Mouse (Mus musculus) G1E (cell line): Measurements from ENCODE around the gene Lrp11. TPM values are rescaled to one million over a fixed set of nuclear protein-coding genes. Genes with fewer than 3 reads are reported as not detected.

ENCODE experiments used
- ATAC-seq: 2 replicates; pipeline ENCODE4 v1.8.0; 2016; ENCODE audit warnings: mild to moderate bottlenecking; ENCODE audit not compliant: insufficient number of reproducible peaks, poor library complexity, low FRiP score, severe bottlenecking; ENCODE audit errors: extremely low read depth
- DNase-seq: peaks from one replicate; pipeline ENCODE4 v3.0.0; 2012; ENCODE audit warnings: low spot score
- H3K27me3 ChIP-seq: 2 replicates; pipeline ENCODE4 v1.6.1; 2012; ENCODE audit warnings: mild to moderate bottlenecking, low read length, inconsistent platforms; ENCODE audit not compliant: insufficient read depth
- H3K36me3 ChIP-seq: replicated peaks from 2 replicates; pipeline ENCODE3; 2012; ENCODE audit warnings: mild to moderate bottlenecking, inconsistent platforms
- H3K4me1 ChIP-seq: 2 replicates; pipeline ENCODE4 v1.6.1; 2012; ENCODE audit warnings: low read depth, low read length, inconsistent platforms, mixed read lengths; ENCODE audit not compliant: insufficient read depth
- H3K4me3 ChIP-seq: 2 replicates; pipeline ENCODE4 v1.5.1; 2012; ENCODE audit warnings: low read depth, mild to moderate bottlenecking, inconsistent platforms, low read length, moderate library complexity, mixed read lengths
- H3K9me3 ChIP-seq: replicated peaks from 2 replicates; pipeline ENCODE4 v1.6.1; 2012; ENCODE audit warnings: inconsistent platforms
- CTCF ChIP-seq: IDR thresholded peaks from 2 replicates; pipeline ENCODE4 v1.5.1; 2012; ENCODE audit warnings: low read depth, low read length, inconsistent platforms, mixed read lengths
- GATA1 ChIP-seq: IDR thresholded peaks from 2 replicates; pipeline ENCODE4 v1.6.1; 2012; ENCODE audit warnings: borderline replicate concordance, low read length, inconsistent platforms, mixed read lengths
- GATA2 ChIP-seq: IDR thresholded peaks from 2 replicates; pipeline ENCODE4 v1.6.1; 2012; ENCODE audit warnings: low read depth, low read length, inconsistent platforms, borderline replicate concordance
- POLR2AphosphoS5 ChIP-seq: IDR thresholded peaks from 2 replicates; pipeline ENCODE4 v1.6.1; 2012; ENCODE audit warnings: low read depth, low read length, inconsistent platforms; ENCODE audit not compliant: insufficient replicate concordance
- TAL1 ChIP-seq: conservative IDR thresholded peaks from 2 replicates; pipeline ENCODE4 v1.6.1; 2012; ENCODE audit warnings: low read depth, low read length, inconsistent platforms, mixed read lengths
- polyA plus RNA-seq: library from polyadenylated mRNA; stranded (reverse); fragments of >175 nt; gene quantifications from 2 replicates; pipeline ENCODE4 v1.2.3, GENCODE M21; 2012
- total RNA-seq, 2 experiments: library from RNA; stranded (forward) in 1 of 2; stranded (reverse) in 1 of 2; fragments of 200-1000 nt in 1 of 2; fragments of >200 nt in 1 of 2; fragmentation: Nextera tagmentation in 1 of 2; gene quantifications; 2 replicates each; pipeline ENCODE4 v1.2.3; 2014 to 2017

The Lrp11 gene
- total and polyA plus RNA-seq, 3 experiments, result 0.21 to 0.22 TPM; not detected in 1

GRCm38 (mm10) chr10:7590234-7590689, 662 bp downstream of the Lrp11 start:
- peak overlapping the region; percentile 70 for H3K4me3 ChIP-seq
- peaks cover 17% of the 10 kb centered on the region for H3K4me1 ChIP-seq
- DNase-seq (no peak), ATAC-seq (no peak)
- H3K27me3 ChIP-seq, result peaks cover 20% of the 10 kb centered on the region
- no peaks in the 10 kb centered on the region for H3K36me3 ChIP-seq
- H3K9me3 ChIP-seq, result peaks cover 8% of the 10 kb centered on the region
- TF ChIP-seq CTCF (no peak), TAL1 (no peak), GATA2 (no peak)

DNA sequence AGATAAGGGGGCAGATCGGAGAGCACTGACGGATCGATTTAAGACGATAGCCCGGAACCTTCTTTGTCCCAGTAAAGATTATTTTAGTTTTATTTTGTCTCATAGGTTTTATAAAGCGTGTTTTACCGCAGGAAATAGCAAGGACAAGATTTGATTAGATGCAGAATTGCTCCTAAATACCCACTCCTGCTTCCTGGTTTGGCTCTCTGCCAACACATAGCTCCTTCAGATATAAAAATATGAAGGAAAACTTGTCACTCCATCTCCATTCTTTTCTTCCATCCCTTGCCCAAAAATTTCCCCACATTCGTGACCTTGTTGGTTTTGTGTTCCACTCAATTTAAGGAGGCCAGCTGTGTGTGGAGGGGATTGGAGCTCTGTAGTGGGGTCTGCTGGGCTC, 1.2 kb downstream of the Lrp11 start:
- peaks cover 19% of the 10 kb centered on the region for H3K27me3 ChIP-seq
- TF ChIP-seq CTCF (no peak), POLR2AphosphoS5 (no peak), GATA1 (no peak), GATA2 (no peak), TAL1 (no peak)
- H3K9me3 ChIP-seq, result peaks cover 8% of the 10 kb centered on the region
- no peak for ATAC-seq
- no peak overlapping the region for H3K4me3 ChIP-seq
- DNase-seq, result no peak
- H3K36me3 ChIP-seq, result no peaks in the 10 kb centered on the region
- H3K4me1 ChIP-seq, result peaks cover 17% of the 10 kb centered on the region

DNA sequence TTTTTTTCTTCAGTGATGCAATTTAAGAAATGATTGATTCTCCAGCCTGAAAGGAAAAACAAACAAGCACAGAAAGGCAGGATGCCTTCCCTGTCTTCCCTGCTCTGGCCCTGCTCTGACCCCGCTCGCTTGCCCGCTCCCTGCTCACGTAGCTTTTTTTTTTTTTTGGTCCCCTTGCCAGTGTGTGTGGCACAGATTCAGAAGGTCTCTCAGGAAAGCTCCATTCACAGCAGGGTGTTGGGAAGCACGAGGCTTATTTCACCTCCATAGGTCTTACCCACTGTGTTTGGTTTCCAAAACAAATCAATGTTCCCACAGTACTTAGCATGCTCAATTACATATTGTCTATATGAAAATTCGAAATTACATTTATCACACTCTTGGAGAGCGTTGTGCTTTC, 5.2 kb downstream of the Lrp11 start:
- DNase-seq, result no peak
- H3K27me3 ChIP-seq, result peaks cover 22% of the 10 kb centered on the region
- no peak for ATAC-seq
- no peaks in the 10 kb centered on the region for H3K36me3 ChIP-seq
- H3K9me3 ChIP-seq, result peaks cover 6% of the 10 kb centered on the region
- TF ChIP-seq CTCF (no peak), POLR2AphosphoS5 (no peak), GATA1 (no peak), TAL1 (no peak), GATA2 (no peak)
- H3K4me3 ChIP-seq, result no peak overlapping the region
- peaks cover 9% of the 10 kb centered on the region for H3K4me1 ChIP-seq

- TF ChIP-seq GATA1 (no peak), POLR2AphosphoS5 (no peak), CTCF (no peak), GATA2 (no peak), TAL1 (no peak)
- Histone ChIP-seq H3K4me3 (no peak overlapping the region), H3K27me3 (peaks cover 10% of the 10 kb centered on the region), H3K4me1 (no peaks in the 10 kb centered on the region), H3K9me3 (no peaks in the 10 kb centered on the region), H3K36me3 (no peaks in the 10 kb centered on the region)
- ATAC-seq (no peak), DNase-seq (no peak)
These were observed 6.7 kb downstream of the Lrp11 start for GRCm38 (mm10) chr10:7596251-7596650.

DNA sequence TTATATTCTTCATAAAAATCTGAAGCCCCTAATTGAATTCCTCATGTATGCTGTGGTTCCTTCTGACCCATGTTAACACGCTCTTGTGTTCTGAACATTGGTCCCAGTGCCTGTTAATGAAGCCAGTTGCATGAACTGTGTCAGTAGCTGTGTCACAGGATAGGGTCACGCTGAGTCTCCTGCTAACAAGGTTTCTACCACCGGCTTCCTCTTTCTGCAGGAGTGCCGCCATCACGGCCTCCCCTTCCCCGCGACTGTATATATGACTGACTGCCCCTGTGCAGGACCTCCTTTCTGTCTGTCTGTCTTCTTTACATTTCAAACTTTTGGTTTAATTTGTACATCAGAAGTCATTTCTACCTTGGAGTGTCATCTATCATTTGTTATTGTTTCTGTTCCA, 8.6 kb downstream of the Lrp11 start:
- DNase-seq, result no peak
- no peak overlapping the region for H3K4me3 ChIP-seq
- H3K27me3 ChIP-seq, result peaks cover 7% of the 10 kb centered on the region
- H3K4me1 ChIP-seq, result no peaks in the 10 kb centered on the region
- no peaks in the 10 kb centered on the region for H3K9me3 ChIP-seq
- no peak for TF ChIP-seq GATA1
- no peak for TF ChIP-seq POLR2AphosphoS5
- no peak for TF ChIP-seq CTCF
- TF ChIP-seq GATA2, result no peak
- no peak for TF ChIP-seq TAL1
- H3K36me3 ChIP-seq, result no peaks in the 10 kb centered on the region
- no peak for ATAC-seq

- ATAC-seq (peak; percentile 60), DNase-seq (peak; percentile 50)
- TF ChIP-seq CTCF, result peak; percentile 80
- TF ChIP-seq POLR2AphosphoS5, result no peak
- no peaks in the 10 kb centered on the region for H3K4me1 ChIP-seq
- no peaks in the 10 kb centered on the region for H3K9me3 ChIP-seq
- peaks cover 7% of the 10 kb centered on the region for H3K27me3 ChIP-seq
- no peak overlapping the region for H3K4me3 ChIP-seq
- H3K36me3 ChIP-seq, result no peaks in the 10 kb centered on the region
These were observed 11.0 kb downstream of the Lrp11 start for GRCm38 (mm10) chr10:7600647-7601046.

- Histone ChIP-seq H3K4me3 (no peak overlapping the region), H3K9me3 (no peaks in the 10 kb centered on the region), H3K36me3 (no peaks in the 10 kb centered on the region), H3K4me1 (no peaks in the 10 kb centered on the region), H3K27me3 (peaks cover 5% of the 10 kb centered on the region)
- TF ChIP-seq CTCF (no peak), GATA2 (no peak), GATA1 (no peak), TAL1 (no peak), POLR2AphosphoS5 (no peak)
- DNase-seq (no peak), ATAC-seq (no peak)
These were observed 15.6 kb downstream of the Lrp11 start for GRCm38 (mm10) chr10:7605168-7605567.
